Mouse (Mus musculus) Patski (cell line): ENCODE measurements around the gene Adgre4. TPM values are rescaled to one million over a fixed set of nuclear protein-coding genes. Genes with fewer than 3 reads are reported as not detected.
"Not testable (repeated sequence)": the region's sequence is repeated elsewhere in the genome, so short reads cannot be mapped to it uniquely, and the experiment has no call there.

ENCODE experiments used
- ATAC-seq: fragments of 100-300 bp; one replicate; pipeline ENCODE4 v1.8.0; 2021
- CTCF ChIA-PET: fragments of 350-600 bp; sonication (Branson Sonifier 250); formaldehyde crosslinking; loops from one replicate; lab custom pipeline; 2022; ENCODE audit warnings: inconsistent platforms; lab: Charles Lee
- POLR2A ChIA-PET: fragments of 350-600 bp; sonication (Branson Sonifier 250); formaldehyde crosslinking; loops from one replicate; lab custom pipeline; 2022; ENCODE audit warnings: antibody characterized with exemption, inconsistent platforms; lab: Charles Lee
- DNase-seq: peaks from one replicate; pipeline ENCODE4 v3.0.0-alpha.2; 2011; ENCODE audit warnings: low read depth, low spot score
- H3K27me3 ChIP-seq: fragments of 371-371 bp; one replicate; pipeline ENCODE4 v1.5.1; 2021
- CTCF ChIP-seq: fragments of 100-300 bp; IDR thresholded peaks from one replicate; pipeline ENCODE4 v1.5.1; 2021
- in situ Hi-C: fragments of 300-500 bp; cut with MboI; formaldehyde crosslinking; loops from 3 replicates; pipeline ENCODE4 v1.11.1; 2018; ENCODE audit warnings: low pct_unique_long_range_greater_than_20kb, mixed read lengths
- polyA plus RNA-seq: library from polyadenylated mRNA; unstranded; gene quantifications from one replicate; pipeline ENCODE4 v1.2.3, GENCODE M21; 2021

The Adgre4 gene
- polyA plus RNA-seq, 1 experiment from 2014 or later = not detected

GRCm38 (mm10) chr17:55816853-55817252 is 67.1 kb downstream of the Adgre4 start:
- POLR2A ChIA-PET = no interaction called here
- DNase-seq (no peak), ATAC-seq (no peak)
- peaks cover 8% of the 10 kb centered on the region for H3K27me3 ChIP-seq
- in situ Hi-C loops = no loop called here
- CTCF ChIA-PET = no interaction called here
- no peak for TF ChIP-seq CTCF

- CTCF ChIA-PET = no interaction called here
- POLR2A ChIA-PET = no interaction called here
- no peak for DNase-seq
- ATAC-seq = no peak
- in situ Hi-C loops = no loop called here
- H3K27me3 ChIP-seq = no peaks in the 10 kb centered on the region
- TF ChIP-seq CTCF = no peak
Observed at GRCm38 (mm10) chr17:55821566-55821965, 71.8 kb downstream of the Adgre4 start.

- TF ChIP-seq CTCF = no peak
- DNase-seq (no peak), ATAC-seq (no peak)
- ChIA-PET POLR2A (no interaction called here), CTCF (no interaction called here)
- peaks cover 5% of the 10 kb centered on the region for H3K27me3 ChIP-seq
- in situ Hi-C loops = no loop called here
Observed at GRCm38 (mm10) chr17:55843067-55843466, 93.3 kb downstream of the Adgre4 start.

GRCm38 (mm10) chr17:55877184-55877583 is 127.4 kb downstream of the Adgre4 start:
- in situ Hi-C loops = loop anchor here (5.0 kb wide), 1 partner anchor 70 kb away; the partner anchor contains the start of gene Zfp119b
- ChIA-PET CTCF (interaction anchor here (1.2 kb wide), 1 partner anchor 175 kb away, joined by 3 read pairs; no protein-coding TSS in a partner anchor), POLR2A (no interaction called here)

GRCm38 (mm10) chr17:55878282-55878635 is 128.5 kb downstream of the Adgre4 start:
- POLR2A ChIA-PET, CTCF ChIA-PET, DNase-seq, H3K27me3 ChIP-seq: not testable (repeated sequence)
- ATAC-seq = peak; percentile 1
- in situ Hi-C loops = loop anchor here (5.0 kb wide), 1 partner anchor 69 kb away; the partner anchor contains the start of gene Zfp119b

More at GRCm38 (mm10) chr17:55877184-55877583, 127.4 kb downstream of the Adgre4 start:
- TF ChIP-seq CTCF = no peak
- ATAC-seq (no peak), DNase-seq (no peak)
- H3K27me3 ChIP-seq = no peaks in the 10 kb centered on the region

GRCm38 (mm10) chr17:55878636-55879369 is 129.0 kb downstream of the Adgre4 start, which contains the start of gene Zfp119a:
TSS of gene Zfp119a (minus strand) at chr17:55878930.
- in situ Hi-C loops = loop anchor here (5.0 kb wide), 1 partner anchor 68 kb away; the partner anchor contains the start of gene Zfp119b
- POLR2A ChIA-PET, H3K27me3 ChIP-seq: not testable (repeated sequence)
- ATAC-seq (peak; percentile 99), DNase-seq (peak; percentile 19)
- CTCF ChIA-PET = interaction anchor here (1.4 kb wide), 1 partner anchor 176 kb away, joined by 3 read pairs; no protein-coding TSS in a partner anchor

GRCm38 (mm10) chr17:55883631-55884030 is 133.8 kb downstream of the Adgre4 start:
- POLR2A ChIA-PET = no interaction called here
- TF ChIP-seq CTCF = no peak
- DNase-seq = no peak
- in situ Hi-C loops = no loop called here
- ATAC-seq = no peak
- H3K27me3 ChIP-seq = peaks cover 4% of the 10 kb centered on the region
- CTCF ChIA-PET = no interaction called here

GRCm38 (mm10) chr17:55884912-55885311 is 135.1 kb downstream of the Adgre4 start:
- H3K27me3 ChIP-seq = peaks cover 4% of the 10 kb centered on the region
- ChIA-PET CTCF (interaction anchor here (1.2 kb wide), 1 partner anchor 184 kb away, joined by 3 read pairs; no protein-coding TSS in a partner anchor), POLR2A (no interaction called here)
- DNase-seq (no peak), ATAC-seq (no peak)
- in situ Hi-C loops = no loop called here
- TF ChIP-seq CTCF = peak; percentile 25

GRCm38 (mm10) chr17:55892406-55892955 is 142.7 kb downstream of the Adgre4 start:
- in situ Hi-C loops, H3K27me3 ChIP-seq, CTCF ChIA-PET, ATAC-seq, DNase-seq, POLR2A ChIA-PET: not testable (repeated sequence)

GRCm38 (mm10) chr17:55903087-55903486 is 153.3 kb downstream of the Adgre4 start:
- ATAC-seq (no peak), DNase-seq (no peak)
- in situ Hi-C loops = no loop called here
- ChIA-PET POLR2A (no interaction called here), CTCF (no interaction called here)
- no peak for TF ChIP-seq CTCF
- H3K27me3 ChIP-seq = peaks cover 1% of the 10 kb centered on the region

Other genes with a start within 250 kb of the Adgre4 start
- not detected for gene Vmn2r118, start 124.8 kb upstream of the Adgre4 start, polyA plus RNA-seq
- 4.3 TPM for gene Pot1b, start 37.4 kb upstream of the Adgre4 start, polyA plus RNA-seq
- 6.5 TPM for gene Zfp119a, start 128.9 kb downstream of the Adgre4 start, polyA plus RNA-seq
- 6.8 TPM for gene Zfp959, start 142.1 kb downstream of the Adgre4 start, polyA plus RNA-seq
- 4.9 TPM for gene Zfp119b, start 199.5 kb downstream of the Adgre4 start, polyA plus RNA-seq
- not detected for gene Ebi3, start 202.7 kb downstream of the Adgre4 start, polyA plus RNA-seq
- 15.0 TPM for gene Yju2, start 209.1 kb downstream of the Adgre4 start, polyA plus RNA-seq
- not detected for gene Shd, start 220.5 kb downstream of the Adgre4 start, polyA plus RNA-seq
- 26.2 TPM for gene Fsd1, start 236.5 kb downstream of the Adgre4 start, polyA plus RNA-seq